Mouse (Mus musculus): ENCODE data around the gene Ifngr2.
A peak's percentile ranks its signal among the peaks of the same experiment; 100 is the strongest.
"Not testable (repeated sequence)": the region's sequence is repeated elsewhere in the genome, so short reads cannot be mapped to it uniquely, and the experiment has no call there.

Ifngr2 gene

DNA sequence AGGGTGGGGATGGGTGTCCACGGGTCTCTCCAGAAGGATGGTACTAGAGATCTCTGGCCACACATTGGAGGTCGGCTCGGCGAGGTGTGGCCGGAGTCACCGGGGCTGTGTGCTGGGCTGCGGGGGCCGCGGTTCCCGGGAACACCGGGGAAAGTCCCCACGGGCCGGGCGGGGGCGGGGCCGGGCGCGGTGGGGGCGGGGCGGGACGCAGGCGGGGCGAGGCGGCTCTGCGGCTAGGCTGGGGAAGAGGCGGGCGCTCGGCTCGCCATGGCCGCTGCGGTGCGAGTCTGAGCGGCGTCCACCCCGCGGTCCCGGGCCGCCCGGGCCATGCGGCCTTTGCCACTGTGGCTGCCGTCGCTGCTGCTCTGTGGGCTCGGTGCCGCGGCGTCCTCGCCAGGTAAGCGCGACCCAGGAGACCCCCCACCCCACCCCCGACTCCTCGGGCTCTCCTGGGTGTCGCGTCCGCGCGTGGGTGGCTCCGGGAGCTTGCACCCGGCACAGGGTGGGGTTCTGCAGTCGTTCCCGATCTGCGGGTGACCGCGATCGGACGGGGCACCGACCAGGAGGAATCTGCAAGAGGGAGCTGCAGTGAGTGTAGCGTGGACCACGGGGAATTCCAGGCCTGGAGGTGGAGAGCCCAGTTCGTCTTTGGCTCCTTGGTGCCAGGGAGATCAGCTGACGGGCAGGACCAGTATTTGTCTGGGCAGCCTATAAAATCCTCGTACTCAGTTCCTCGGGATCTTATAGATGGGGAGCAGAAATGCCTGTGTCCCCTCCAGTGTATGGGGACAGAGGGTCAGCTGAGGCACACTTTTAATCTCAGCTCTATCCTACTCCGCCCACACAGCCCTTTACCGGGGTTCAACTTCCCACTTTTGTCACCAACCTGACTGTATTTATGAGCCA, at the start of gene Ifngr2:
Gene Ifngr2, plus strand, starts transcription at position 237 of the 906 bp plus-strand sequence.
- peak; percentile 52 for DNase-seq (ENCODE audit: low spot score)

DNA sequence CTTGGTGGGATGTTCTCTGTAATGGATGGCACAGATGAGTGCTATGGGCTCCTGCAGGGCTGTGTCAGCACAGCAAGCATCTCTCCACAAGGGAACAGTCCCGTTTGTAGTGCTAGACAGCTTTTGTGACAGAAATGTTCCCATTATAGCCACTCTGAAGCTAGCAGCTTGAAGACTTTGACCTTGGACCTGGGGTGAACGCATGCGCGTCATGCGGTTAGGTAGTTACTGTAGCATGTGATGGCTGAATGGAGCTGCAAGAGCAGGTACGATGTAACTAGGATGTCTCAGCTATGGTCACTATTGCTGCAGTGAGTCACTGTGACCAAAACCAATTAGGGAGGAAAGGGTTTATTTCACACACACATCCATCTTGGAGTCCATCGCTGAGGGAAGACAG, 48.8 kb upstream of the Ifngr2 start:
- no peak for DNase-seq (ENCODE audit: low spot score)

DNA sequence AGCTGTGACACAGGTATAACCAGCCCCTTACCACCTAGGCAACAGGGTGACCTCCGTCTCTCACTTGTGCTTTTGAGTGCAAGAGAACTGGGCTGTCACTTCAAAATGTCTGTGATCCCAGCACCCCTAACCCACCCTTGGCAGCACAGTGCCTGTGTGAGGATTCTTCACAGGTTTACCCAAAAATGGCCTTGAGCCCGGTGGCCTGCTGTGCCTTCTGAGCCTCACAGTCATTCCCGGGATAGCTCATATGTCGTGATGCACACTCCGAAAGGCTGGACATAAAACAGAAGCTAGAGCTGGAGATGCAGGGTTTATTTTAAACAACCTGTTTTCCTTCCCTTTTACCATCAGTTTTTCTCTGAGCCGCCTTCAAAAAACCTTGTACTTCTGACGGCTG, 42.2 kb upstream of the Ifngr2 start:
- DNase-seq (ENCODE audit: low spot score): no peak

DNA sequence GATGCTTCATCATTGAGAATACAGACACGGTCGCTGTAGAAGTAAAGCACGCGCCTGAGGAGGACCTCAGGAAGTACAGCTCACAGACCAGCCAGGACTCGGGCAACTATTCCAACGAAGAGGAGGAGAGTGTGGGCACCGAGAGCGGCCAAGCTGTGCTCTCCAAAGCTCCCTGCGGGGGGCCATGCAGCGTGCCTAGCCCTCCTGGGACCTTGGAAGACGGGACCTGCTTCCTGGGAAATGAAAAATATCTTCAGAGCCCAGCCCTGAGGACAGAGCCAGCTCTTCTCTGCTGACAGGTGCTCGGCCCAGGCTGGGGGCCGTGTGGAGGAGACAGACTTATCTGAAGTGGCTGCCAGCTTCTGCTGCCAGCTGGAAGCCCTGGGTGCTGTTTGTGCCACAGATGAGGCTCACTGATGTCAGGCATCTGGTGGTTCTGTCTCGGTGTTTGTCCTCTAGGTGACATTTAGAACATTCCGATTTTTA, 41.7 kb upstream of the Ifngr2 start:
- DNase-seq (ENCODE audit: low spot score): no peak

DNA sequence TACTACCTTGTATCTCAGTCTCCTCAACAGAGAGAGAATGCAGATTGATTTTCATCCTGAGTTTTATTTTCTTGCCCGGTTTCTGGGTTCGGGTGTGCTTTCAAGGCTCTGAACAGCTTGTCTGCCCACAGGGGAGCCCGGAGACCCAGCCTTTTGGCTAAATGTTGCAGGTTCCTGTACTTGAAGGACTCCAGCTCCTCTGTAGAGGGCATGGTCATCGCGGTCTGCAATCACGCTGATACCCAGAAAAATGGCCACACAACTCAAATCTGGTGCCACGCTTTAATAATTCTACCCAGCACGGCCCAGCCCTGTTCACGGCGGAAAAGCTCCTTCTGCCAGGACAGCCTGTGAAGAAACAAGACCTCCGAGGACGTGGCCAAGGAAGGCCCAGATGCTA, 40.5 kb upstream of the Ifngr2 start:
- DNase-seq (ENCODE audit: low spot score): no peak

DNA sequence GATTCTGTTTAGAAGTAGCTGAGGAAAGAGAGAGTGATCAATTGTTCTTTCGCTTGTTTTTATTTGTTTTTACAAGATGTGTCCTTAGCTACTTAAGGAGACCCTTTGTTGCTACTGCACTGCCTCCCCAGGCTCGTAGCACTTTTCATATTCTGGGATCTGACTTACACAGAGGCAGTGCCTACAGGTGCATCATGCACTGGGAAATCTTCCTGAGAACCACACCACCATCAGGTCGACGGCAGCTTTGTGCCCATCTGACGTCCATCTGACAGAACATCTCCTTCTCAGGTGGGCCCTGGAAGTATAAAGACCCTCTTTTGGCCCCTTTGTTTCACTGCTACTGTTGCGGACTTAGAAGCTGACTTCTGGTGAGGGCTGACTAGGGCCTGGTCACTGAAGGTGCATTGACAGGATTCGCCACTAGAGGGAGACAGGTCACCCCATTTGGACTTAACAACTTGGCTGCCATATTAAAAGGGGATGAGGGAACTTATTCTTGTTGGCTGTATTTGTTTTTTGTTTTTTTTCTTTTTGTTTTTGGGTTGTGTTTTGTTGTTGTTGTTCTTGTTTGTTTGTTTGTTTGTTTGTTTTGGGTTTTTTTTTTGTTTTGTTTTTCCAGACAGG, 34.6 kb upstream of the Ifngr2 start:
- DNase-seq (ENCODE audit: low spot score): peak; percentile 72

DNA sequence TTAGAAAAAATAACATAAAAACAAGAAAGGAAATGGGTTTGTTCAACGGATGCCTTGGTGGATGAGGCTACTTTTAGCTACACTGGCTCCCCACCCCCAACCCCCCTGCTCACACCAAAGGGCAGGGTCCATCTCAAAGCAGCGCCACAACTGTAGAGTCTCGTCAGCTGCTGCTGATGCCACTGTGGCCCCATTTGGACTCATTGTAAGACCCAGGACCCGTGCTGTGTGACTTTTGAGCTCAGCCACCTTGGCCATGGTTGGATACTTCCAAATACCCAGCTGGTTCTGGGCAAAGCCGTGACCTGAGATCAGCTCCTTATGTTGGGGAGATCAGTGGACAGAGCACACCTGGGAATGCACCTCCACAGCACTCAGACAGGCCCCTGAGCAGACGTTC, 33.8 kb upstream of the Ifngr2 start:
- no peak for DNase-seq (ENCODE audit: low spot score)

DNA sequence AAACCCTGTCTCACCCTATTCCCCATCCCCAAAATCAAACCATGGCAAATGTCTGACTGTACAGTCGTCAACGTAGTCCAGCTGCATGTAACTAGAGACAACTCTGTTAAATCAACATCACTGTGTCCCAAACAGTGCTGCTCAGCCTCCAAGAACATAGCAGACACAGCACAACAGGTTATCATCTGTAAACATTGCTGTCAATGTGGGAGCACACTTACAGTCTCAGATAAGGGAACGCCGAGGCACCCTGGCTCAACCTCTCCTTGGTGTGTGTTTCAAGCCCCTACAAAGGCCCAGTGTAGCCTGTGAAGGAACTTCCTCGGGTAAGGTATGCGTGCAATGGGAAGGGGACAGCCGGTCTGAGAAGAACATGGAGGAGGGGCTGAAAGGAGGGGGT, 29.9 kb upstream of the Ifngr2 start:
- no peak for DNase-seq (ENCODE audit: low spot score)

DNA sequence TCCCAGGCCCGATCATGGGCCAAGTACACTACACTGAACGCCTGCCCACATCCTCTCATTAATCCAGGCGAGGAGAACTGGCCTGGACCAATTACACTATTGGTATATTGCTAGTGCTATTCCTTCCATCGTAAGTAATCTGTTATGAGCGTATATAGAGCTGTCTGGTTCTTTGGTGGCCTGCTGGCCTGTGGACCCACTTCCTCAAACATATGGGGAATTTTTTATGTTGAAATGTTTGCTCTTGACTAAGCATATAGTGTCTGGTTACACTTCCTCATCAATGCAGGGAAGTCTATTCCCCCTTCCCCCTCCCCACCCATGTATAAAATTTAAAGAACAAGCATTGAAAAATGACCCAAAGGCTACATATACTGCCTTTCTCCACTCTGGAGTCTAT, 24.8 kb upstream of the Ifngr2 start:
- no peak for DNase-seq (ENCODE audit: low spot score)

DNA sequence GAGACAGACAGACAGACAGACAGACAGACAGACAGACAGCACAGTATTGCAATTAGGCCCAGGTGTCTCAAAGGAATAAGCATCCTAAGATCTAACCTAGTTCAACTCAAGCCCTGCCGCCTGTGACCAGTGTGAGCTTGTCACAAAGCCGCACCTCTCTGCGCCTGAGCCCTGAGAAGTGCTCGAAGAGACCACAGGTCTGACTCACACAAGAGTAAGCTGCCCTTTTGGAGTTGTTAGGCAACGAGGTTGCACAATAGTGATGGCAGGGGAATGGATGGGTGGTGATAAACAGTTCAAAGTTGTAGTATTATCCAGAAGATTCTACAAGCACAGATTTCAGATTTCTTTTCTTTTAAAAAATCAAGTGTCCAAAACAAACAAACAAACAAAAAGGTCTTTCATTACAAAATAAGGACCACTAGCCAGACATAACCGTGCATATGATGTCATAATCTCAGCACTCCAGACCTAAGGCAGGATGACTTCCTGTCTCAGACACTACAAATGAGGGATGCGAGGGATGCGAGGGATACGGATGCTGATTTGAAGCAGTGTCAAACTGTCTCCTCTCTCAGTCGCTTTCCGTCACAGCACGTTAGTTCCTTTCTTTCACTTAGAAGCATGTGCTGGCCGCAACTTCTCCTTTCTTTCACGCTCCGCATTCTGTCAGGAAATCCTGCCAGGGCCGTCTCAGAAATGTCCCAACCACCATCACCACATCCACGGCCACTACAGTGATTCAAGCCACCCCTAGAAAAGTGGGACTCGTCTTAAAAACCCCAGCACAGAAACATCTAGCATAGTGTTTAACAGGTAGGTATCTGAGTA, 24.2 kb upstream of the Ifngr2 start:
- no peak for DNase-seq (ENCODE audit: low spot score)

DNA sequence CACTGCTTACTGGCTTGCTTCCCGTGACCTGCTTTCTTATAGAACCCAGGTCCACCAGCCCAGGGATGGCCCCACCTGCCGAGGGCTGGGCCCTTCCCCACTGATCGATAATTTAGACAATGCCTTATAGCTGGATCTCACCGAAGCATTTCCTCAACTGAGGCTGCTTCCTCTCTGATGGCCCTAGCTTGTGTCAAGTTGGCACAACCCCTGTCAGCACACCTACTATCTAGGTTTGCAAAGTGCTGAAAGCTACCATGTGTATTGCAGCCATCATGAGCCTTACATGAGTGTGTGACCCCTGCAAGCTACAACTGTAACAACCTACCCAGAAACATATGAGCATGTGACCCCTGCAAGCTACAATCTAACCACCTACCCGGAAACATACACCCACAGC, 22.7 kb upstream of the Ifngr2 start:
- no peak for DNase-seq (ENCODE audit: low spot score)

DNA sequence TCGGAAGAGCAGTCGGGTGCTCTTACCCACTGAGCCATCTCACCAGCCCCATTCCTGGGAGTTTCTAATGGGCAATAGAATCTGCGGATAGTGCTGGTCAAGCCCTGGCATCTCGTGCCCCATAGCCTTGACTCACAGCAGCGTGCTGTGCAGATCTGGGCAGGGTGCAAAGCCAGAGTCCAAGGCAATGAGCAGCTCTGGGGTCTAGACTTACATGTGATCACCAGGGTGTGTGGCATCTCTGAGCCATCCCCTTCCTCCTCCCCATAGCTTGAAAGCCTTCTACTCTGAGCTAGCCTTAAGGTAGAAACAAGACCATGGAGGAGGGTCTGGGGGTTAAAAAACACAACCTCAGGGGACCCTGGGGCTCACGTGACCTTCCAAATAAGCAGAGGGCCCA, 20.6 kb upstream of the Ifngr2 start:
- DNase-seq (ENCODE audit: low spot score): no peak

DNA sequence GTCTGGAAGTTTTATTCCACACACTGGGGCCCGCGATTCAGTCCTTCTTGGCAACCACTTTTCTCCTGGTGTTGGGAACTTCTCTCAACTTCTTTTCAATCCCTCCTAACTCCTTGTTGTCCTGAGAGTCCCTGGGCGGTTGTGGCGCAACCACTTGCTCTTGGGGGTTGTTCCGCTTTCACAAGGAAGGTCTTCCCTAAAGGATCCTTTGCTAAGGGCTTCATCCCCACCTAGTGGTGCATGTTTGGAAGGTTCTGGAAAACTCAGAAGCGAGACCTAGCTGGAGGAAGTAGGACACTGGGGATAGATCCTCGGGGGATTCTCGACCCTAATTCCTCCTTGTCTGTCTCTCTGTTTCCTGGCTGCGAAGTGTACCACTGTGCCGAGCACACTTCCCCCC, 19.8 kb upstream of the Ifngr2 start:
- DNase-seq (ENCODE audit: low spot score): no peak

DNA sequence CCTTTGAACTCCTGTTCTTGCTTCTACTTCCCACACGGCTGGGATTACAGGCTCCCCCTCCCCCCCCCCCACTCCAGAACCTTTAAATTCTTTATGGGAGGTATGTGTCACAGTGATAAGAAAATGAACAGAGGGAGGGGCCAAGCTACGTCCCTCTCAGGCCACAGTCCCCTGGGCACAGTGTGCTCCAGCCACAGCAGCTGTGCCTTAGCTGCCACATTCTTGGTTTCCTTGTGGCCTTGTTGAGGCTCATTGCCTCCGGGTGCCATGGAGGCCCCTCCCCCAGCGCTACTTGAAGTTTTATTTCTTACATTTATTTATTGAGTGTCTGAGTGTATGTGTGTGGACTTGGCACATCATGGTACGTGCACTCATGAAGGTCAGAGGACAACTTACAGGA, 19.4 kb upstream of the Ifngr2 start:
- no peak for DNase-seq (ENCODE audit: low spot score)

DNA sequence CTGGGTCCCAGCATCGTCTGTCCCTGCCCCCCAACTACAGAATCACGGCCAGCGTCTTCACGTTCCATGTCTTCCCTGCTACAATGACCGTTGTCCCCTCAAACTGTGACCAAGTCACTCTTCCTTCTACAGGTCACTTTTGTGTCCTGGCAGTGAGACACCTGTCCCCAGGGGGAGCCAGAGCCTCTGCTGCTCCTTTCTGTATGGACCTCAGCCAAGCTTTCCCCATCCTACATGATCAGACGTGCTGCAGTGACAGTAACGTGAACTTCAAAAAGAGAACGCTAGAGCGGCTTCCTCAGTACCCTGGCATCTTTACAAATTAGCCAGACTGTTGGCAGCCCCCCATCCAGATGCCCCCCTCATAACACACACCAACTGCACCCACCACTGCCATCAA, 18.3 kb upstream of the Ifngr2 start:
- no peak for DNase-seq (ENCODE audit: low spot score)

DNA sequence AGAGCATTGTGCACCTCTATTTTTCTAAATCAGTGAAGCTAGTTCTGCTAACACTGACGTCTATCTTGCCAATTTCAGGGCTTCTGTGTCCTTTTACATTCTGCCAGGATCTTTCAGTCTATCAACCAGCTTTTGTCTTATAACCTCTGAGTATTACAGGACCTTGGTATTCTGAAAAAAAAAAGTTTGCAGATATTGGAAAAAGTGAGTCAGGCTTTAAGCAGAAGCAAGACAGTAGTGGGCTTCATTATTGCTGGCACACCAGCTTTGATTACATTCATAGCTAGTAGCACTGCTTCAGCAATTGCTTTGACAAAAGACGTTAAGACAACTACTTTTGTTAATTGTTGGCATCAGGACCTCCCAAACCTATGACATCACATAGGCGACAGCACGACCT, 16.0 kb upstream of the Ifngr2 start:
- not testable (repeated sequence) for DNase-seq (ENCODE audit: low spot score)

DNA sequence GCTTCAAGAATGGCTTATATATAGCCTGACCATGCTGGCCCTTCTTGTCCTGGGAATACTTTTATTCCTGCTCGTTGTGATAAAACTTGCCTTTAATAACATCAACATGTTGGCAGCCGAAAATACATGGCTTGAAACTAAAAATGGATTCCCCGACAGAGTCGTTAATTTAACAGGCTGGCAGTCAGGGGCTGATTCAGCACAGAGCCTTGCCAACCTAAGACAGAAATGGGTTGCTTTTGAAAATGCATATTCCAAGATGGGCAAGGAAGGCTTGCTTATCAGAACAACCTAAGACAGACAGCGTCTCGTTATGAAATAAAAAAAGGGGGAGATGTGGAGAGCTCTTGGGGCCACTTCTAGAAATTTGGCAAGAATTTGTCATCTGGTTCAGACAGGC, 15.0 kb upstream of the Ifngr2 start:
- no peak for DNase-seq (ENCODE audit: low spot score)

DNA sequence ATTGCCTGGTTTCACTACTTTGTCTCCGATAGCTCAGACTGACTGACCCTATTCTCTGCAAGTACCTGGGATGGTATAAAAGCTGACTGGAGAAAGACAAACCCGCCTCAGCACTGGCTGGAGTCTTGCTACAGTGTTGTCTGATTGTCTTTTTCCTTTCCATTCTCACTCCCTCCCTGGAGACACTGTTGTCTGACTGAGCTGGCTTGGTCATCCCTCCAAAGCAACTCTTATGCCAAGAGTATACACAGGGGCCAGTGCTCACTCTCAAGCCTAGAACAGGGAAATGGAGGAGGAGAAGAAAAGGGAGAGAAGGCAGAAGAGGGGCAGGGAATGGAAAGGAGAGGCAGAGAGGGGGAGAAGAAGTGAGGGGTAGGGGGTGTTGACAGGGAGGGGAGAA, 14.4 kb upstream of the Ifngr2 start:
- DNase-seq (ENCODE audit: low spot score): no peak

DNA sequence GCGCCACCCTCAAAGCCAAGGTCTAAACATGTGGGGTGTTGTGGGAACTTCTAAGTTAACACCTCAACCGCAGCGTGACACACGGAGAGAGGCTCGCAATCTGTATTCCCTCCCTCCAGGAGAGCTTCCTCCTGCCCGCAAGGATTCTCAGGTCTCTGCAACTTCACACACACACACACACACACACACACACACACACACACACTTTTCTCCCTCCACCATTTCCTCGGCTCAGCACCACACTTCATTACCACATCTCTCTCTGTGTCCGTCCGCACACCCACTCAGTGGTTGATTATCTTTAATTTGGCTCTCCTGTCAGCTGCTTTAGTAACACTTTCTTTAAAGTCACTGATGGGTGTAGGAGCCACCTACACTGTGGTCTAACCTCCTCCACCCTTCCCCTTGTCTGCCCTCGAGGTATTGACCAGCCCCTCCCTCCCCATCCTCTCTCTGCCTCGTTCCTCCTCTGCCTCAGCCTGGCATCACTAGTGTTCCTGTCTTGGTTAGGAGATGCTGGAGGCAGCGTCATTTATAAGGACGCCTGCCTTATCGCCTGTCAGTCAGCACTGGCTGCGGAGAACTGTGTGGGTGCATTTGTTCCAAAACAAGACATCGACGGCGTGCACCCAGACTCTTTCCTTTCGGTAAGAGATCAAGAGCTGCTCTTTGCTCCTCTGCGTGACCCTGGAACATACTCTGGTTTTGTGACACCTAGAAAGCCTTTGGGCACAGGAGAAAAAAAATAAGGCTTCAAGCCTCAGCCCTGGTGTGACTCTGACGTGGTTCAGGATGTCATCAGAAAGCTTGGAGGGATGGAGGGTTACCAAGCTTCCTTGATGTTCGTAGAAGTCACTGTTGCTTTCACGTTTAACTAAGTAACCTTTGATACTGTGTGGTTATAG, 13.5 kb upstream of the Ifngr2 start:
- peak; percentile 40 for DNase-seq (ENCODE audit: low spot score)

DNA sequence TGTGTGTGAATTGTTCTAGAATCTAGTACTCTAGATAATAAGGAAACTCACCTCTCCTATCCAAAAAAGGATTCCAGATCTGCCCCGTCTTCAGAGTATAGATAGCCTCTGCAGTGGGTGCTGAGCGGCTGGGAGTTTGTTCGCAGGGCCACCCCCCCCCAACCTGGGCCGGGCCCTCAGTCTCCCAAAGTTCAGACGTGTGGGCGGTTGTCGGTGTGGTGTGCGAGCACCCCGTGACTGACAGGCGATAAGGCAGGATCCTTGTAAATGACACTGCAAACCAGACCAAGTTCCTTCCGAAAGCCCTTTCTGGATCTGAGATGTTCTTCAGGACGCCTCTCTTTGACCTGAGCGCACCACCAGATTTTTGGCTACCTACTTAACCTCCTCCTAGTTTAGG, 12.4 kb upstream of the Ifngr2 start:
- DNase-seq (ENCODE audit: low spot score): no peak

DNA sequence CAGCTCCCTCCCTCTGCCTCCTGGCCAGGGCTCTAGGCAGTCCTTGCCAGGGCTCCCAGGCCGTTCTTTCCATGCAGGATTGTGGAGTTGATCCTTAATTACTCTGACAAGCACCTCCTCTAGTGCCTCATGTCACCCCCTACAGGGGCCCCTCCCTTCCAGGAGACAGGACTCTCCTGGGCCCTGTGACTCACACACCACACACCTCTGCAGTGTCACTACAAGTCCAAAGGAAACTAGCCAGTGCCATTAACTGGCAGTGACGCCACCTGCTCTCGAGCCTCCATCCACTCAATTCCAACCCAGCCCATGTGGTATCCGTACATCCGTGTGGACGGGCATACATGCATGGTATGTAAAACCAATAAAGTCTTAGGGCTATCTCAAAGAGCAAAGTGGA, 12.0 kb upstream of the Ifngr2 start:
- DNase-seq (ENCODE audit: low spot score): no peak

DNA sequence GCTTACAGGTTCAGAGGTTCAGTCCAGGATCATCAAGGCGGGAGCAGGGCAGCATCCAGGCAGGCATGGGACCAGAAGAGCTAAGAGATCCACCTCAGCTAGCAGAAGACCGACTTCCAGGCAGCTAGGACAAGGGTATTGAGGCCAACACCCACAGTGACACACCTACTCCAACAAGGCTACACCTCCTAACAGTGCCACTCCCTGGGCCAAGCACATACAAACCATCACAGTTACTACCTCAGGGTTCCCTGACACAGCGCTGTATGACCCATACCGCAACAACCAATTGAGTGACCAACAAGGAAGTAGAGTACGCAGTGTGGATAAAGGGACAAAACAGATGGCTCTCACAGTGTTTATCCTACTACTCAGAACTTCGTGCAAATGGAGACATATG, 10.5 kb upstream of the Ifngr2 start:
- no peak for DNase-seq (ENCODE audit: low spot score)

All from spleen, adult 12 weeks (tissue).